Mouse (Mus musculus): ENCODE measurements at regions not wholly inside any gene's neighbourhood (a gene's known extent, or its start where the extent isn't known, plus 50 kb on each side); places are given as distances from the start of the nearest gene placed in this dataset.

DNA sequence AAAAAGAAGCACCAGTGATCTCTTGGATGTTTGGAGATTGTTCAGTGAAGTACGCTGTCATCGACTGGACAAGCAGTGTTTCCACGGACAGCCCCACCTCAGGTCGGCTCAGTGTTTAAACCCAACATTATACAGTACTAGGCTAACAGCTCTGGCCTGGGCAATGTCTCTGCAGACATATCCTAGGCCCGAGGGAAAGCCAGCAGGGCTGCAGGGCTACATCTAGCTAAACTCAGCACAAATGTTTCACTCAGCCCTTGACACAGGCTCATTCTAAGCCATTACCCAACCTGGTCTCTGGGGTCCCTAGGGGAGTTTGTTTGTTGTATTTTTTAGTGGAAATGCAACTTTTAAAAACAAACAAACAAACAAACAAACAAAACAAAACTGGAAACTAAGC is 52.1 kb upstream of the Anapc15-ps start:
- DNase-seq (ENCODE audit: low spot score in 2 of 2), result no peak

All from layer of hippocampus, adult 18-20 months (tissue).